Mouse (Mus musculus) midbrain, embryonic 13.5 days (tissue): ENCODE data around the gene Dock4. TPM values are rescaled to one million over a fixed set of nuclear protein-coding genes. Genes with fewer than 3 reads are reported as not detected.
A peak's percentile ranks its signal among the peaks of the same experiment; 100 is the strongest.

Experiments used
- ATAC-seq: fragments of 200-750 bp; cut with Nextera tagmentation; 2 replicates; pipeline ENCODE4 v1.8.0; 2017; ENCODE audit warnings: mild to moderate bottlenecking, moderate TSS enrichment, moderate library complexity
- H3K27ac ChIP-seq: fragments of 300-500 bp; sonication (generic); 2 replicates; pipeline ENCODE4 v1.5.1; 2015; ENCODE audit warnings: inconsistent platforms, mild to moderate bottlenecking, moderate library complexity
- H3K27me3 ChIP-seq: fragments of 300-500 bp; sonication (generic); 2 replicates; pipeline ENCODE4 v1.6.1; 2015; ENCODE audit warnings: mild to moderate bottlenecking, inconsistent platforms
- H3K36me3 ChIP-seq: fragments of 300-500 bp; sonication (generic); 2 replicates; pipeline ENCODE4 v1.6.1; 2015; ENCODE audit warnings: mild to moderate bottlenecking, inconsistent platforms
- H3K4me1 ChIP-seq: fragments of 300-500 bp; sonication (generic); replicated peaks from 2 replicates; pipeline ENCODE4 v1.6.1; 2015; ENCODE audit warnings: inconsistent platforms
- H3K4me2 ChIP-seq: fragments of 300-500 bp; sonication (generic); replicated peaks from 2 replicates; pipeline ENCODE4 v1.6.1; 2015; ENCODE audit warnings: moderate library complexity, mild to moderate bottlenecking, inconsistent platforms
- H3K4me3 ChIP-seq: fragments of 300-500 bp; sonication (generic); replicated peaks from 2 replicates; pipeline ENCODE4 v1.5.1; 2015; ENCODE audit warnings: mild to moderate bottlenecking, inconsistent platforms
- H3K9ac ChIP-seq: fragments of 300-500 bp; sonication (generic); replicated peaks from 2 replicates; pipeline ENCODE4 v1.6.1; 2015; ENCODE audit warnings: mild to moderate bottlenecking, inconsistent platforms
- H3K9me3 ChIP-seq: fragments of 300-500 bp; sonication (generic); 2 replicates; pipeline ENCODE4 v1.6.1; 2016; ENCODE audit warnings: mild to moderate bottlenecking, inconsistent platforms
- WGBS: fragments of 180-500 bp; shearing (Covaris S2); methylation state at CpG from one replicate; pipeline ENCODE4 v1.1.7; 2015; 5-methylcytosine and 5-hydroxymethylcytosine counted together
- polyA plus RNA-seq: library from polyadenylated mRNA; unstranded; fragments of >200 nt; fragmentation: Nextera tagmentation; extraction: Ambion mirVana; gene quantifications from 2 replicates; pipeline ENCODE4 v1.2.1, GENCODE M21; 2015

Dock4 gene
- polyA plus RNA-seq, 1 experiment from 2014 or later = 38.4 TPM

GRCm38 (mm10) chr12:40759281-40759680 is 313.5 kb downstream of the Dock4 start:
- WGBS = 96% methylated on average over 2 of the region's 2 CpGs

DNA sequence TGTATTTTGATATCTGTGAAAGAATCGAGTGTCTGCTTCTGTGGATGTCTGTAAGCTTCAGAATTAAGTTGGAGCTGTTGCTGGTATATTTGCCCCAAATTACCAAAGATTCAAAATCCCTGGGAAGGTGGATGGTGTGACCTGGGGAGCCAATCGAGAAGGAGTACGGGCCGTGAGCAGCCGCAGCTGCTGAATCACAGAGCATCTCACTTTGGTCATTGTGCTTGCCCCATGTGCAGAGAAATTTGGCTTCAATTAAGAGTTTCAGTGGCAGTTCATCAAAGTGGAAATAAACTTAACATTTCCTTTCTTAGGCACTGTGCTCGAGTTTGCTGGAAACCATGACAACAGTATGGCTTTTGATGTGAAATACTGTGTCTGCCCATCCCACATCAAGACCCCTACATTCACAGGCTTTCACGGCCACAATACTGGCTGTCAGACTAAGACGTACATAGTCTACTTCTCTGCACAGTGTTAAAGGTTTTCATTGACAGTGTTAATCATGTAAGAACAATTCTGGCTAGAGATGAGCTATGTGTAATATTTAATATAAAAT is 321.6 kb downstream of the Dock4 start:
- no peak for ATAC-seq
- WGBS = 66% methylated on average over 8 of the region's 8 CpGs

More at GRCm38 (mm10) chr12:40759281-40759680, 313.5 kb downstream of the Dock4 start:
- Histone ChIP-seq H3K4me2 (no peak overlapping the region), H3K4me3 (no peak overlapping the region), H3K4me1 (no peaks in the 10 kb centered on the region), H3K36me3 (peaks cover 4% of the 10 kb centered on the region; the same call in 1 of the 2 replicates), H3K27ac (no peak overlapping the region), H3K9ac (no peak overlapping the region), H3K9me3 (no peaks in the 10 kb centered on the region), H3K27me3 (no peaks in the 10 kb centered on the region)
- no peak for ATAC-seq

GRCm38 (mm10) chr12:40773091-40773490 is 327.3 kb downstream of the Dock4 start:
- ATAC-seq = no peak

More for the DNA sequence above, 321.6 kb downstream of the Dock4 start:
- H3K36me3 ChIP-seq = no peaks in the 10 kb centered on the region
- no peak overlapping the region for H3K9ac ChIP-seq
- no peaks in the 10 kb centered on the region for H3K27me3 ChIP-seq
- no peak overlapping the region for H3K4me3 ChIP-seq
- no peak overlapping the region for H3K27ac ChIP-seq
- H3K9me3 ChIP-seq = no peaks in the 10 kb centered on the region
- H3K4me1 ChIP-seq = no peaks in the 10 kb centered on the region
- no peak overlapping the region for H3K4me2 ChIP-seq

DNA sequence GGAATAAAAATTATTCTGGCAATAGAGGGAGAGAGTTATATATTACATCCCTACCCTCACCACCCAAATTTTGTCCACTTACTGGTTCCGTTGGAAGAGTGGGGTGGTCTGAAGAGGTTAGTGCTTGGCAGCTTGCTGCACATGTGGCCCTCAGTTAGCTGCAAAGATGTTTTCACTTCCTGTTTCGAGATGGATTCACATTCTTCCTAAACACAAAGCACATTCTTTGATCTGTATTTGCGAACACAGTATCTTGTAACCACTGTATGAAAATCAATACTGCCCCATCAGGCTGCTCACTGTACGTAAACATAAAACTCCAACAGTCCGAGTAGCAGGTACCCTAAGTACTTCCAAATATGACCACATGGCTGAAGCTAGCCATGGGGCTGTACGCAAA is 335.8 kb downstream of the Dock4 start:
- Histone ChIP-seq H3K27ac (no peak overlapping the region), H3K4me3 (no peak overlapping the region), H3K9ac (no peak overlapping the region), H3K4me2 (no peak overlapping the region), H3K9me3 (no peaks in the 10 kb centered on the region), H3K27me3 (no peaks in the 10 kb centered on the region), H3K36me3 (peaks cover 11% of the 10 kb centered on the region), H3K4me1 (no peaks in the 10 kb centered on the region)
- ATAC-seq = no peak
- 91% methylated on average over 6 of the region's 6 CpGs for WGBS

More at GRCm38 (mm10) chr12:40773091-40773490, 327.3 kb downstream of the Dock4 start:
- Histone ChIP-seq H3K4me2 (no peak overlapping the region), H3K36me3 (no peaks in the 10 kb centered on the region; the same call in 1 of the 2 replicates), H3K4me1 (no peaks in the 10 kb centered on the region), H3K27ac (no peak overlapping the region), H3K9me3 (no peaks in the 10 kb centered on the region), H3K4me3 (no peak overlapping the region), H3K9ac (no peak overlapping the region), H3K27me3 (no peaks in the 10 kb centered on the region)
- 74% methylated on average over 1 of the region's 1 CpGs for WGBS

- no peak overlapping the region for H3K4me3 ChIP-seq
- H3K4me2 ChIP-seq = no peak overlapping the region
- H3K9ac ChIP-seq = no peak overlapping the region
- WGBS = 26% methylated on average over 3 of the region's 3 CpGs
- no peak overlapping the region for H3K27ac ChIP-seq
- no peaks in the 10 kb centered on the region for H3K27me3 ChIP-seq
- no peak for ATAC-seq
- H3K36me3 ChIP-seq = no peaks in the 10 kb centered on the region
- H3K9me3 ChIP-seq = no peaks in the 10 kb centered on the region
- H3K4me1 ChIP-seq = peaks cover 32% of the 10 kb centered on the region
These were observed 342.9 kb downstream of the Dock4 start for GRCm38 (mm10) chr12:40788621-40789111.

GRCm38 (mm10) chr12:40789379-40790361 is 343.9 kb downstream of the Dock4 start:
- Histone ChIP-seq H3K36me3 (no peaks in the 10 kb centered on the region), H3K27me3 (0 out of 2 replicates have a peak, but pooled peaks cover 2% of the 10 kb centered on the region), H3K4me1 (peaks cover 39% of the 10 kb centered on the region), H3K4me2 (no peak overlapping the region), H3K27ac (peak overlapping the region; percentile 27; the same call in 1 of the 2 replicates), H3K9ac (no peak overlapping the region), H3K9me3 (no peaks in the 10 kb centered on the region), H3K4me3 (no peak overlapping the region)
- ATAC-seq = peak; percentile 63
- WGBS = 45% methylated on average over 10 of the region's 10 CpGs

DNA sequence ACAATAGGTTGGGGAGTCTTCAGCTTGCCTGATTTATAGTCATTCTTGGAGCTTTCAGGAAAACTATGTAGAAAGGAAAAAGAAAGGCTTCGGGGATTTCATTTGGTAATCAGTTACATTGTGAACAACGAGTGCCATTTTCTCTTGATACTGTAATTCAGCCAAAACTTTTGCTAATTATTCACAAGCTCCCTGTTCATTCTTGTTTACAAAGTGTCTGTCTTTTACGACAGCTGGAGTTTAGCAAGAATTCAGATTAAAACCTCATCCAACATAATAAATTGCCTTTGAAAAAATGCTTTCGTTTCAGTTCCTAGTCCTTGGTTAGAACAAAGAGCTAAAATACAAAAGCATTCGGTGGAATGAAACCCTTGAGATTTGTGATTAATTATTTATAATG is 345.5 kb downstream of the Dock4 start:
- Histone ChIP-seq H3K27ac (0 out of 2 replicates have a peak overlapping the region, but pooled peaks have one; percentile 27), H3K27me3 (0 out of 2 replicates have a peak, but pooled peaks cover 2% of the 10 kb centered on the region), H3K9me3 (no peaks in the 10 kb centered on the region), H3K4me3 (no peak overlapping the region), H3K36me3 (no peaks in the 10 kb centered on the region), H3K9ac (no peak overlapping the region), H3K4me2 (no peak overlapping the region), H3K4me1 (peaks cover 41% of the 10 kb centered on the region)
- 43% methylated on average over 5 of the region's 5 CpGs for WGBS
- no peak for ATAC-seq

DNA sequence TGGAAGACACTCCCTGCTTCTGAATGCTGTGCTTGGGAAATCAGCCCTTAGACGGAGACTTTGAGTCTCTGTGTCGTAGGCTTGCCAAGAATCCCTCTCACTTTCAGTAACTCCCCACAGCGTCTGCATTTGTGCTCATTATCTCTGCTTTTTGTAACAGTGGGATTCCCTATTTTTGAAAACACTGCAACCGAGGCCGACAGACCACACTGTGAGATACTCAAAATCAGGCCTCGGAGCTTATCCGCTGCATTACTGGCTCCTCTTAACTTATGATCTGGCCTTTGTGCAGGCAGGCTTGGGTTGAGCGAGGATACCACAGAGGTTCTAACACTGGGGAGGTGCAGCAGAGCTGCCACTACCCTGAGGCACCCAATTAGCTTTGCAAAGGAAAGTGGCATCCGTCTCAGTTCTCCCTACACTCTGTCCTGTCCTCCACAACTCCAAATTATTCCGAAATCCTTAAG is 346.5 kb downstream of the Dock4 start:
- Histone ChIP-seq H3K9ac (no peak overlapping the region), H3K27me3 (0 out of 2 replicates have a peak, but pooled peaks cover 2% of the 10 kb centered on the region), H3K4me3 (no peak overlapping the region), H3K4me1 (peaks cover 44% of the 10 kb centered on the region), H3K9me3 (no peaks in the 10 kb centered on the region), H3K27ac (peak overlapping the region; percentile 56), H3K36me3 (no peaks in the 10 kb centered on the region), H3K4me2 (peak overlapping the region; percentile 19; the same call in 1 of the 2 replicates)
- 13% methylated on average over 10 of the region's 10 CpGs for WGBS
- peak; percentile 75 for ATAC-seq

- Histone ChIP-seq H3K9me3 (no peaks in the 10 kb centered on the region), H3K27me3 (0 out of 2 replicates have a peak, but pooled peaks cover 2% of the 10 kb centered on the region), H3K4me1 (peaks cover 44% of the 10 kb centered on the region), H3K27ac (no peak overlapping the region), H3K4me2 (no peak overlapping the region), H3K4me3 (no peak overlapping the region), H3K36me3 (no peaks in the 10 kb centered on the region), H3K9ac (no peak overlapping the region)
- ATAC-seq = no peak
- 79% methylated on average over 11 of the region's 11 CpGs for WGBS
These were observed 348.3 kb downstream of the Dock4 start for GRCm38 (mm10) chr12:40794066-40794465.

GRCm38 (mm10) chr12:40794756-40795155 is 349.0 kb downstream of the Dock4 start:
- 80% methylated on average over 3 of the region's 3 CpGs for whole genome bisulfite sequencing
- Histone ChIP-seq H3K4me3 (no peak overlapping the region), H3K9me3 (no peaks in the 10 kb centered on the region), H3K36me3 (no peaks in the 10 kb centered on the region), H3K4me2 (no peak overlapping the region), H3K4me1 (peaks cover 38% of the 10 kb centered on the region), H3K27me3 (0 out of 2 replicates have a peak, but pooled peaks cover 2% of the 10 kb centered on the region), H3K27ac (no peak overlapping the region), H3K9ac (no peak overlapping the region)
- no peak for ATAC-seq

GRCm38 (mm10) chr12:40795768-40796167 is 350.0 kb downstream of the Dock4 start:
- no peak overlapping the region for H3K4me3 ChIP-seq
- WGBS = 55% methylated on average over 2 of the region's 2 CpGs
- H3K9ac ChIP-seq = no peak overlapping the region
- H3K9me3 ChIP-seq = no peaks in the 10 kb centered on the region
- no peak for ATAC-seq
- no peak overlapping the region for H3K4me2 ChIP-seq
- peaks cover 33% of the 10 kb centered on the region for H3K4me1 ChIP-seq
- H3K27me3 ChIP-seq = 0 out of 2 replicates have a peak, but pooled peaks cover 2% of the 10 kb centered on the region
- H3K36me3 ChIP-seq = 0 out of 2 replicates have a peak, but pooled peaks cover 3% of the 10 kb centered on the region
- no peak overlapping the region for H3K27ac ChIP-seq
